Mouse (Mus musculus) liver, embryonic 15.5 days (tissue): ENCODE data around the gene Csdc2. TPM values are rescaled to one million over a fixed set of nuclear protein-coding genes. Genes with fewer than 3 reads are reported as not detected.

Source experiments
- ATAC-seq: fragments of 200-750 bp; cut with Nextera tagmentation; 2 replicates; pipeline ENCODE4 v1.8.0; 2017; ENCODE audit warnings: moderate number of reproducible peaks, mild to moderate bottlenecking, moderate library complexity; ENCODE audit not compliant: insufficient read depth
- H3K27ac ChIP-seq: fragments of 300-500 bp; sonication (generic); replicated peaks from 2 replicates; pipeline ENCODE4 v1.5.1; 2015; ENCODE audit warnings: mild to moderate bottlenecking, inconsistent platforms
- H3K27me3 ChIP-seq: fragments of 300-500 bp; sonication (generic); 2 replicates; pipeline ENCODE4 v1.6.1; 2015; ENCODE audit warnings: mild to moderate bottlenecking, inconsistent platforms
- H3K36me3 ChIP-seq: fragments of 300-500 bp; sonication (generic); replicated peaks from 2 replicates; pipeline ENCODE4 v1.6.1; 2015; ENCODE audit warnings: moderate library complexity, mild to moderate bottlenecking, inconsistent platforms
- H3K4me1 ChIP-seq: fragments of 300-500 bp; sonication (generic); replicated peaks from 2 replicates; pipeline ENCODE4 v1.6.1; 2015; ENCODE audit warnings: inconsistent platforms
- H3K4me2 ChIP-seq: fragments of 300-500 bp; sonication (generic); 2 replicates; pipeline ENCODE4 v1.6.1; 2015; ENCODE audit warnings: moderate library complexity, mild to moderate bottlenecking, inconsistent platforms
- H3K4me3 ChIP-seq: fragments of 300-500 bp; sonication (generic); replicated peaks from 2 replicates; pipeline ENCODE4 v1.5.1; 2015; ENCODE audit warnings: mild to moderate bottlenecking, inconsistent platforms
- H3K9ac ChIP-seq: fragments of 300-500 bp; sonication (generic); 2 replicates; pipeline ENCODE4 v1.6.1; 2015; ENCODE audit warnings: moderate library complexity, mild to moderate bottlenecking, inconsistent platforms
- H3K9me3 ChIP-seq: fragments of 300-500 bp; sonication (generic); replicated peaks from 2 replicates; pipeline ENCODE4 v1.6.1; 2016; ENCODE audit warnings: inconsistent platforms
- WGBS: fragments of 180-500 bp; shearing (Covaris S2); methylation state at CpG from one replicate; pipeline ENCODE4 v1.1.7; 2015; ENCODE audit warnings: mixed read lengths; ENCODE audit not compliant: insufficient replicate concordance; 5-methylcytosine and 5-hydroxymethylcytosine counted together
- polyA plus RNA-seq: library from polyadenylated mRNA; unstranded; fragments of >200 nt; fragmentation: Nextera tagmentation; extraction: Ambion mirVana; gene quantifications from 2 replicates; pipeline ENCODE4 v1.2.1, GENCODE M21; 2015

Gene Csdc2
- polyA plus RNA-seq, 1 experiment from 2014 or later, result 0.96 TPM

DNA sequence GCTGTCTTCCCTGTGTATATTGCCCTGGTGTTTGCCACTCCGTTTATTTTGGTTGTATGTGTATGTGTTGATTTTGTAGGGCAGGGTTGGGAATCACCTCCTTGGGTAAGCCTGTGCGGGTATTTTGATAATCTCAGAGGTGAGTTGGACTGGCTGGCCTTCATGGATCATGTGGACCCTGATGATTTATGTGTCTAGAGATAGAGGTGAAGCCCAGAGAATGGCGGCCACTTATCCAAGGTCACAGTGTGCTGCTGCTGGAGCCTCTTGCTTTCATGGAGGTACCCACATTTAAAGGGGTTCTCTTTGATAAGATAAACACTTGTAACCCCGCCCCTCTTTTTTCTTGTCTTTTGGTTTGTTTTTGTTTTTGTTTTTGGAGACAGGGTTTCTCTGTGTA, 3.2 kb downstream of the Csdc2 start:
- no peaks in the 10 kb centered on the region for H3K9me3 ChIP-seq
- no peak overlapping the region for H3K4me3 ChIP-seq
- no peak overlapping the region for H3K4me2 ChIP-seq
- H3K36me3 ChIP-seq, result no peaks in the 10 kb centered on the region
- WGBS, result 30% methylated on average over 4 of the region's 4 CpGs
- peaks cover 27% of the 10 kb centered on the region for H3K4me1 ChIP-seq
- H3K27ac ChIP-seq, result no peak overlapping the region
- ATAC-seq, result peak; percentile 26; the same call in 1 of the 2 replicates
- peaks cover 38% of the 10 kb centered on the region for H3K27me3 ChIP-seq
- H3K9ac ChIP-seq, result no peak overlapping the region

DNA sequence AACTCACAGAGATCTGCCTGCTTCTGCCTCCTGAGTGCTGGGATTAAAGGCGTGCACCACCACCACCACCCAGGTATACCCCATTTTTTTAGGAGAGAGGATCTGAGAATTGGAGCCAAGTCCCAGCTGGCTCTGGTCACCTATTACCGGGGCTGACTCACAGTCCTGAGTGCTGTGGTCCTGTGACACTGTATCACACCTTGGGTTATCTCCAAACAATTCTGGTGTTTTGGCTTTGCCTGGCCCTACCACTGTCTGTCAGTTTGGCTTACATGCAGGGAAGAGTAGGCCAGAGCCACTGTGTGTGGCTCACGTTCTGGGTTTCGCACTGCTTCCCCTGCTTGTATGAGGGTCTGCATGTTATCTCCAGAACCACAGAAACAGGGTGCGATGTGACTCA, 3.7 kb downstream of the Csdc2 start:
- ATAC-seq, result no peak
- no peak overlapping the region for H3K4me3 ChIP-seq
- WGBS, result 70% methylated on average over 5 of the region's 5 CpGs
- H3K4me2 ChIP-seq, result no peak overlapping the region
- peaks cover 27% of the 10 kb centered on the region for H3K4me1 ChIP-seq
- no peaks in the 10 kb centered on the region for H3K9me3 ChIP-seq
- H3K27ac ChIP-seq, result no peak overlapping the region
- no peaks in the 10 kb centered on the region for H3K36me3 ChIP-seq
- peaks cover 37% of the 10 kb centered on the region for H3K27me3 ChIP-seq
- no peak overlapping the region for H3K9ac ChIP-seq

DNA sequence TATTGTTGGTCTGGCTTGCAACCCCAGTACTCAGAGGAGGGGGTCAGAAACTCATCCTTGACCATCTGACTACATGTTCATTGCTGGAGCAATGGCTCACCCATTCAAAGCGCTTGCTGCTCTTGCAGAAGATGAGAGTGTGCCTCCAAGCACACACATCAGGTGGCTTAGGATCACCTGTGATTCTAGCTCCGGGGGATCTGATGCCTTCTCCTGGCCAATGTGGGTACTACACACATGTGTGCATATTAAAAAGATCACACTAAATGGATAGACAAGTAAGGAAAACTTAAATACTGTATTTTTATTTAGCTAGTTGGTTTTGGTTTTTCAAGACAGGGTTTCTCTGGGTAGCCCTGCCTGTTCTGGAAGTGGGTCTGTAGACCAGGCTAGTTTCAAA, 4.5 kb downstream of the Csdc2 start:
- Histone ChIP-seq H3K4me1 (peaks cover 27% of the 10 kb centered on the region), H3K36me3 (no peaks in the 10 kb centered on the region), H3K4me3 (no peak overlapping the region), H3K4me2 (no peak overlapping the region), H3K27ac (no peak overlapping the region), H3K9me3 (no peaks in the 10 kb centered on the region), H3K9ac (no peak overlapping the region), H3K27me3 (peaks cover 31% of the 10 kb centered on the region)
- ATAC-seq, result no peak
- 80% methylated on average over 2 of the region's 2 CpGs for WGBS

DNA sequence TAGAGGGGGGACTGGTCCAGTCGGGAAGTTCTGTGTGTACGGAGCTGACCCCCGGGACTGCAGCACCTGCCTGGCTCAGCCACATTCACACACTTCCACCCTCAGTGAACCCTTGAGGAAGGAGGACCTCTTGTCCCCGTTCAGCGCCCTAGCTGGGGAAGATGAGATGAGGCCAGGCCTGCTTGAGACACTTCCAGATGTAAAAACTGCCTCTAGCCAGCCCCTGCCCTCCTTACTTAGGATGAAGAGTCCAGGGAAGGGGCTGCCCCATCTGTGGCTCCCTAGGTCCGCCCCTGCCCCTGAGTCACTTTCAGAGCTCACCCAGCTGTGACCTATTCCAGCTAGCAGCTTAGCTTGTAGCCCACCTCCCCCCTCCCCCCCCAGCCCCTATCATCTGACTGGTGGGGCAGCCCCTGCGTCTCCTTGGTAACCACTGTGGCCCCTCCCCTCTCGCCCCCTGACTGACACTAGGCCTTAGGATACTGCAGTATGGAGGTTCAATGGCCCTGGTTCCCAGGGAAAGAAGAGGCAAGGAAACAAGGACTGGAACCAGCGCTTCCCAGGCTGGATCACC, 6.7 kb downstream of the Csdc2 start:
- no peak overlapping the region for H3K4me2 ChIP-seq
- no peak overlapping the region for H3K4me3 ChIP-seq
- peaks cover 21% of the 10 kb centered on the region for H3K4me1 ChIP-seq
- H3K27me3 ChIP-seq, result peaks cover 12% of the 10 kb centered on the region; the same call in 1 of the 2 replicates
- H3K9ac ChIP-seq, result no peak overlapping the region
- no peak overlapping the region for H3K27ac ChIP-seq
- no peak for ATAC-seq
- 32% methylated on average over 9 of the region's 9 CpGs for WGBS
- no peaks in the 10 kb centered on the region for H3K36me3 ChIP-seq
- H3K9me3 ChIP-seq, result no peaks in the 10 kb centered on the region

DNA sequence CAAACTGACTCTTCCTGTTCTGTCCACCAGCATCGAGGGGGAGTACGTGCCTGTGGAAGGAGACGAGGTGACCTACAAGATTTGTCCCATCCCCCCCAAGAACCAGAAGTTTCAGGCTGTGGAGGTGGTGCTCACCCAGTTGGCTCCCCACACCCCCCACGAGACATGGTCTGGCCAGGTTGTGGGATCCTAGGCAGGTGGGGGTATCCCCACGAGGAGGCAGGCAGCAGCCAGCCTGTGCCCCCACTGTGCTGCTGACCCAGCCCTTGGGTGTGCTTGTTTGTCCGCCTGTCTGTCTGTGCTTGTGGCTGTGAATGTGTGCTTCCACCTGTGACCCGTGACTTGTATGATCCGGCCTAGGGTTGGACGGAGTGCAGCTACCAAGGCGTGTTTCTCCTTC, 12.5 kb downstream of the Csdc2 start:
- H3K4me1 ChIP-seq, result peaks cover 8% of the 10 kb centered on the region
- no peak overlapping the region for H3K4me2 ChIP-seq
- 0 out of 2 replicates have a peak, but pooled peaks cover 5% of the 10 kb centered on the region for H3K27me3 ChIP-seq
- no peak for ATAC-seq
- H3K36me3 ChIP-seq, result peaks cover 19% of the 10 kb centered on the region; the same call in 1 of the 2 replicates
- 66% methylated on average over 10 of the region's 10 CpGs for WGBS
- no peak overlapping the region for H3K4me3 ChIP-seq
- H3K9me3 ChIP-seq, result no peaks in the 10 kb centered on the region
- no peak overlapping the region for H3K9ac ChIP-seq
- H3K27ac ChIP-seq, result no peak overlapping the region

DNA sequence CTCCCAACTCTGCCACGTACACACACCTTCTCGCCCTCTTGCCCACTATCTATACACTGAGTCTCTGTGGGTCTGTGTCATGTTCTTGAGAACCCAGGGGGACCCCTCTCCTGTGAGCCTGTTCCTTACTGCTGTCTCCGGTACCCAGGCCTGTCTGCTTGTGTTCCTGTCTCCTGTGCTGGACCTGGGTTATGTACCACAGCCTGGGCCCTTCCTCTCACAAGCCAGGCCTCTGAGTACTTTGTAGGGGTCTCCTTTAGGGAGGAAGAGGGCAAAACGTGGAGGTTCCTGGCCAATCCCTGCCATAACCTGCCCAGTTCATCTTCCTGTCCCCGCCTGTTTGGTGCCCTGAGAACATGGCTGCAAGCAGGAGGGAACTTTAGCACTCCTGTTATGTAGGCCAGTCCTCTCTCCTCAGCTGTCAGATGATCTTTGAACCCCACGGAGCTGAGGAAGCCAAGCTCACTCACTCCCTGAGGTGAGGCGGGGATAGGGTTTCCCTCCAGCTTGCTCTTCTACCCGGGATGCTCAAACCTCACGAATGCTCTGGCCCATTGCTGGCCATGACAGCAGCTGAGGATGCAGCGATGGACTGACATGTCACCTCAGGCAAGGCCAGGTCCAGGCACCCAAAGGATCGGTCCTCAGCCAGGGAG, 13.0 kb downstream of the Csdc2 start:
- no peak overlapping the region for H3K4me2 ChIP-seq
- no peak overlapping the region for H3K27ac ChIP-seq
- ATAC-seq, result no peak
- peaks cover 8% of the 10 kb centered on the region for H3K4me1 ChIP-seq
- H3K36me3 ChIP-seq, result peaks cover 24% of the 10 kb centered on the region
- H3K9ac ChIP-seq, result no peak overlapping the region
- 67% methylated on average over 11 of the region's 11 CpGs for WGBS
- H3K9me3 ChIP-seq, result no peaks in the 10 kb centered on the region
- no peak overlapping the region for H3K4me3 ChIP-seq
- 0 out of 2 replicates have a peak, but pooled peaks cover 5% of the 10 kb centered on the region for H3K27me3 ChIP-seq

DNA sequence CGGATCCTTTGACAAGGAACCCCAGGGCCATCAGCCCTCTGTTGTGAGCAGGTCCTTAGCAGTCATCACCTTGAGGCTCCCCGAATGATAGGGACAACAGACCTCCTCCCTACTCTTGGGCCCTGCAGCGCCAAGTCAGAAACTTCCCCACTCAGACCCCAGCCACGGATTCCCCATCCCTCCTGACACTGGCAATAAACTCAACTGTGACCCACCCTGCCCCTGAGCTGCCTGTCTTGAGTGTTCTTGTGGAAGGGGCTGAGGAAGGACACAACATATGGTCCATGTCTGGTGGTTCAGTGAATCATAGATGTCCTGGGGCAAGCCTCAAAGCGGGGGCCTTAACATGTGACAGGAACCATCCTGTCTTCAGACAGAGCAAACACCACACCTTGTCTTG, 14.2 kb downstream of the Csdc2 start:
- Histone ChIP-seq H3K27ac (no peak overlapping the region), H3K4me3 (no peak overlapping the region), H3K9me3 (no peaks in the 10 kb centered on the region), H3K4me2 (no peak overlapping the region), H3K4me1 (peaks cover 8% of the 10 kb centered on the region), H3K9ac (no peak overlapping the region), H3K27me3 (0 out of 2 replicates have a peak, but pooled peaks cover 3% of the 10 kb centered on the region), H3K36me3 (peaks cover 32% of the 10 kb centered on the region)
- 71% methylated on average over 5 of the region's 5 CpGs for WGBS
- no peak for ATAC-seq

DNA sequence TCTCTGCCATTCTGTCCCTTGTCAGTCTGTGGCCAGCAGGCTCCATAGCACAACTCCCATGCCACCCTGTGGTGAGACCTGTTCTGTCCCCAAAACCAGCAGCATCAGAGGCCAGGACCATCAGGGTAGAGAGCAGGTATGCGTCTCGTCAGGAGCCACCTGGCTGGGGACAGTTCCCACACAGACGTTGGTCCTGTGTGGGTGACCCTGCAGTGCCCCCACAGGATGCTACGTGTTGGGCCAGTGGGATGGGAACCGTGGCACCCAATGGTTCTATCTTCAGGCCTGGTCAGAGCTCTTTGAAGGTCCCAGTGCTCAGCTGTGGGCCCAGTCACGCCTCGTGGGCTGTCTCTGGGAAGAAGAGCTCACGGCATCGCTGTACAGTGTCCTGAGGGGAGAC, 14.6 kb downstream of the Csdc2 start:
- 85% methylated on average over 9 of the region's 9 CpGs for WGBS
- Histone ChIP-seq H3K9me3 (no peaks in the 10 kb centered on the region), H3K9ac (no peak overlapping the region), H3K4me1 (peaks cover 8% of the 10 kb centered on the region), H3K36me3 (peaks cover 36% of the 10 kb centered on the region), H3K4me3 (no peak overlapping the region), H3K4me2 (no peak overlapping the region), H3K27ac (no peak overlapping the region), H3K27me3 (0 out of 2 replicates have a peak, but pooled peaks cover 2% of the 10 kb centered on the region)
- ATAC-seq, result no peak

DNA sequence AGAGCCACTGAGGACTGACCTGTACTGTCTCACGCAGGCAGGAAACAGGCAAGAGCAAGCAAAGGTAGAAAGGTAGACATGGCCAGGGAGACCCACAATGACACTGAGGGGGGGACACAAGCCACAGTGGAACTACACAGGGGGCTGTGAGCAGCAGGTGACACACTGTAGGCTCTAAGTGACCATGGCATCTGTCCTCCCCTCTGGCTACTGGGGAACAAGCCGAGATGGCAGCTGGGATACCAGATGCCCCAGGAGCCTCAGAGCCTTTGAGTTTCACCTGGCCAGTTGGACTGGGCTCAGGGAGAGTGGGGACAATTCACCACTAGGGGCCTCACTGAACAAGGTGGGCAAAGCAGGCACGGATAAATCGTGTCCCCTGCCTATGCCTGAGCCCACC, 15.8 kb downstream of the Csdc2 start:
- peaks cover 8% of the 10 kb centered on the region for H3K4me1 ChIP-seq
- H3K9me3 ChIP-seq, result no peaks in the 10 kb centered on the region
- H3K27ac ChIP-seq, result no peak overlapping the region
- no peak overlapping the region for H3K4me3 ChIP-seq
- no peak overlapping the region for H3K9ac ChIP-seq
- no peak for ATAC-seq
- H3K27me3 ChIP-seq, result no peaks in the 10 kb centered on the region
- no peak overlapping the region for H3K4me2 ChIP-seq
- 82% methylated on average over 4 of the region's 4 CpGs for WGBS
- peaks cover 39% of the 10 kb centered on the region for H3K36me3 ChIP-seq

DNA sequence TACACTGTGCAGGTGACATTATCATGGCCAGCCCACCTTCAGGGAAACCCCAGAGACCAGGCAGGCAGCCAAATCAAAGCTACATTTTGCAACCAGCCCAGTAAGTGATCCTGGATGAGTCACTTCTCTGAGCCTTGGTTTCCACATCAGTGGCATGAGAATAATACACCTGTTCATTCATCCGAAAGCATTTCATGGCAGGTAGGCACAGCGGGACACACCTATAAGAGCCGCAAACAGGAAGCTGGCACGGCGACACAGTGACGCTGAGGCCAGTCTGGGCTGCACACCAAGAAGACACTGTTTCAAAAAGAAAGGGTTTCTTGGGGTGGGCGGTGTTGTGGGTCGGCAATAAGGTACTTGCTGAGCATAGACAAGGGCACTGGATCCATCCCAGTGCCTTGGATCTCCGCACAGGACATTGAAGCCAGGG, 17.6 kb downstream of the Csdc2 start:
- H3K27me3 ChIP-seq, result no peaks in the 10 kb centered on the region
- no peak overlapping the region for H3K4me2 ChIP-seq
- 86% methylated on average over 9 of the region's 9 CpGs for WGBS
- H3K4me3 ChIP-seq, result no peak overlapping the region
- no peak for ATAC-seq
- H3K27ac ChIP-seq, result no peak overlapping the region
- H3K36me3 ChIP-seq, result peaks cover 40% of the 10 kb centered on the region
- H3K9ac ChIP-seq, result no peak overlapping the region
- H3K4me1 ChIP-seq, result peaks cover 9% of the 10 kb centered on the region
- no peaks in the 10 kb centered on the region for H3K9me3 ChIP-seq

DNA sequence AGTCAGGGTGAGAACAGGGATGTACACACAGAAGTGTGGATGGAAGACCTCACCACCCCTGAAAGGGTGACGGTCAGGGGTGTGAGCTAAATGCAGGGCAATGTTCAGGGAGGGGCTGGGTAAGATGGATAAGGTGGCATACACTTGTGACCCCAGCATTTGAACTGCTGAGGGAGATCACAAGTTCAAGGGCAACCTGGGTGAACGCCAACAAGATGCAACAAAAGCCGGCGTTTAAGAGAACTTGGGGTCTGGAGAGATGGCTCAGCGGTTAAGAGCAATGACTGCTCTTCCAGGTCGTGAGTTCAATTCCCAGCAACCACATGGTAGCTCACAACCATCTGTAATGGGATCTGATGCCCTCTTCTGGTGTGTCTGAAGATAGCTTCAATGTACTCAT, 18.2 kb downstream of the Csdc2 start:
- Histone ChIP-seq H3K4me1 (peaks cover 14% of the 10 kb centered on the region), H3K27me3 (no peaks in the 10 kb centered on the region), H3K4me3 (no peak overlapping the region), H3K9me3 (no peaks in the 10 kb centered on the region), H3K36me3 (peaks cover 40% of the 10 kb centered on the region), H3K4me2 (no peak overlapping the region), H3K9ac (no peak overlapping the region), H3K27ac (no peak overlapping the region)
- WGBS, result 81% methylated on average over 6 of the region's 6 CpGs
- ATAC-seq, result no peak
